In the genomic region with DNA sequence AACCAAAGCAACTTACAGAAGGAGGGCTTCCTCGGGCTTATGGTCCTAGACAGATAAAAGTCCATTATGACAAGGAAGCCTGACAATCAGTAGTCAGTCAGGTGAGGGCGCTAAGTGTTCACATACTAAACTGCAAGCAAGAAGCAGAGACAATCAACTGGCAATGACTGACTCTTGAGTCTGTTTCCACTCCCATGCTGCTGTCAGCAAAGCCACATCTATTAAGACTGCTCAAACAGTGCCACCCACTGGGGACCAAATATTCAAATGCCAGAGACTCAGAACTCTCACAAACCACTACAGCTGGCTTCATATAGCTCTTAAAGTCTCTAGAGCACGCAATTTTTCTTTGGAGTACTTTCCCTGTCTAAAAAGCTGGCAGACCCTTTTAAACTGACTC, we compare ENCODE assay signal across 17 mouse cellular contexts.
DNase-seq lines count a peak whose midpoint lies in the region; ATAC-seq and TF ChIP-seq lines count a peak whose summit lies in the region.
"Had no signal": no experiment of that assay in that cellular context is flagged by ENCODE, and none has a peak within 500 bp of the region (broad histone marks: within the 10 kb centered on the region; RNA-seq: fewer than 3 reads in every experiment).

No protein-coding gene starts in this region.

- no peaks in the 10 kb centered on the region for H3K9me3 ChIP-seq in heart, postnatal 0 days (replicated peaks; ENCODE audit: control insufficient read depth, low read length)
- H3K9me3 ChIP-seq in lung, postnatal 0 days (ENCODE audit: low read length) = no peaks in the 10 kb centered on the region
- H3K9me3 ChIP-seq in embryonic facial prominence, embryonic 14.5 days (ENCODE audit: control insufficient read depth, low read length) = no peaks in the 10 kb centered on the region
- H3K9me3 ChIP-seq: embryonic facial prominence, embryonic 12.5 days; forebrain, embryonic 13.5 days; heart, embryonic 13.5 days; hindbrain, embryonic 13.5 days; limb, embryonic 12.5 days had no signal

- H3K27ac ChIP-seq in heart, postnatal 0 days (ENCODE audit: low read depth) = no peak overlapping the region
- no peak overlapping the region for H3K27ac ChIP-seq in lung, postnatal 0 days (ENCODE audit: low read length)
- H3K27ac ChIP-seq in embryonic facial prominence, embryonic 14.5 days (replicated peaks; ENCODE audit: low read depth, low read length) = no peak overlapping the region
- H3K27ac ChIP-seq: embryonic facial prominence, embryonic 12.5 days; forebrain, embryonic 13.5 days; heart, embryonic 13.5 days; hindbrain, embryonic 13.5 days; limb, embryonic 12.5 days had no signal

- no peak overlapping the region for H3K4me3 ChIP-seq in heart, postnatal 0 days (ENCODE audit: low read depth, low read length)
- H3K4me3 ChIP-seq in lung, postnatal 0 days (ENCODE audit: low read depth, low read length) = no peak overlapping the region
- H3K4me3 ChIP-seq in embryonic facial prominence, embryonic 14.5 days (ENCODE audit: low read depth, low read length) = no peak overlapping the region
- H3K4me3 ChIP-seq: embryonic facial prominence, embryonic 12.5 days; forebrain, embryonic 13.5 days; heart, embryonic 13.5 days; hindbrain, embryonic 13.5 days; limb, embryonic 12.5 days had no signal

- H3K36me3 ChIP-seq in heart, postnatal 0 days (replicated peaks; ENCODE audit: control insufficient read depth, insufficient read depth, low read length) = no peaks in the 10 kb centered on the region
- no peaks in the 10 kb centered on the region for H3K36me3 ChIP-seq in lung, postnatal 0 days (ENCODE audit: insufficient read depth, low read length)
- H3K36me3 ChIP-seq in embryonic facial prominence, embryonic 14.5 days (ENCODE audit: control insufficient read depth, insufficient read depth, low read length) = no peaks in the 10 kb centered on the region
- H3K36me3 ChIP-seq: embryonic facial prominence, embryonic 12.5 days; heart, embryonic 13.5 days; hindbrain, embryonic 13.5 days; limb, embryonic 12.5 days had no signal

- peak; percentile 27; the same call in 1 of the 2 replicates for ATAC-seq in heart, postnatal 0 days (ENCODE audit: insufficient read depth, low read depth)
- no peak for ATAC-seq in lung, postnatal 0 days
- ATAC-seq in embryonic facial prominence, embryonic 14.5 days (ENCODE audit: low read depth) = no peak
- ATAC-seq: forebrain, embryonic 13.5 days had no signal

- H3K27me3 ChIP-seq in heart, postnatal 0 days (ENCODE audit: control insufficient read depth, insufficient read depth, low read length) = no peaks in the 10 kb centered on the region
- H3K27me3 ChIP-seq in lung, postnatal 0 days (replicated peaks; ENCODE audit: insufficient read depth, low read length) = no peaks in the 10 kb centered on the region
- peaks cover 3% of the 10 kb centered on the region; the same call in 1 of the 2 replicates for H3K27me3 ChIP-seq in embryonic facial prominence, embryonic 14.5 days (replicated peaks; ENCODE audit: control insufficient read depth, insufficient read depth, low read length)
- H3K27me3 ChIP-seq: embryonic facial prominence, embryonic 12.5 days; forebrain, embryonic 13.5 days; heart, embryonic 13.5 days; hindbrain, embryonic 13.5 days; limb, embryonic 12.5 days had no signal

- no peak for TF ChIP-seq EP300 in heart, postnatal 0 days (IDR thresholded peaks at IDR 0.05; ENCODE audit: low read depth)
- no peak for TF ChIP-seq EP300 in lung, postnatal 0 days (IDR thresholded peaks at IDR 0.05)

- no peaks in the 10 kb centered on the region for H3K4me1 ChIP-seq in heart, postnatal 0 days (ENCODE audit: control insufficient read depth, insufficient read depth)
- H3K4me1 ChIP-seq in lung, postnatal 0 days (ENCODE audit: insufficient read depth, low read depth, low read length) = no peaks in the 10 kb centered on the region
- no peaks in the 10 kb centered on the region for H3K4me1 ChIP-seq in embryonic facial prominence, embryonic 14.5 days (ENCODE audit: control insufficient read depth, insufficient read depth, low read length)
- H3K4me1 ChIP-seq: embryonic facial prominence, embryonic 12.5 days; forebrain, embryonic 13.5 days; heart, embryonic 13.5 days; hindbrain, embryonic 13.5 days; limb, embryonic 12.5 days had no signal

- intact Hi-C loops in heart, postnatal 10 days (cut with DNase I) = loop anchor here (5.0 kb wide), 1 partner anchor 1121 kb away; no protein-coding TSS in a partner anchor

- H3K4me2 ChIP-seq in heart, postnatal 0 days (ENCODE audit: low read depth, low read length) = no peak overlapping the region
- H3K4me2 ChIP-seq in lung, postnatal 0 days (replicated peaks; ENCODE audit: low read depth, low read length) = no peak overlapping the region
- H3K4me2 ChIP-seq in embryonic facial prominence, embryonic 14.5 days (ENCODE audit: low read depth, low read length) = no peak overlapping the region
- H3K4me2 ChIP-seq: embryonic facial prominence, embryonic 12.5 days; forebrain, embryonic 13.5 days; heart, embryonic 13.5 days; hindbrain, embryonic 13.5 days; limb, embryonic 12.5 days had no signal

- WGBS in heart, postnatal 0 days = 34% methylated on average over 3 of the region's 3 CpGs
- WGBS in lung, postnatal 0 days = 44% methylated on average over 3 of the region's 3 CpGs
- 50% methylated on average over 3 of the region's 3 CpGs for WGBS in embryonic facial prominence, embryonic 14.5 days

- peak; percentile 19 for TF ChIP-seq CTCF in heart, postnatal 0 days (IDR thresholded peaks at IDR 0.05; ENCODE audit: low read depth)
- TF ChIP-seq CTCF in lung, postnatal 0 days (IDR thresholded peaks at IDR 0.05) = peak; percentile 34

- no peak for DNase-seq in heart, postnatal 0 days (ENCODE audit: low spot score)
- DNase-seq in heart, postnatal 10 days = no peak
- no peak for DNase-seq in lung, postnatal 0 days (ENCODE audit: low spot score)
- DNase-seq in lung, adult 18-20 months = no peak
- peak; percentile 17 for DNase-seq in MN1 (ENCODE audit: low spot score)
- peak; percentile 36 for DNase-seq in embryonic facial prominence, embryonic 14.5 days (ENCODE audit: low spot score)
- DNase-seq in urinary bladder, postnatal 25 days (ENCODE audit: low spot score) = no peak
- DNase-seq: cerebellum, adult 2 months; gastrocnemius, postnatal 25 days; kidney, adult 2 months; lung, adult 2 months; spleen, adult 18-20 months had no signal

- no peak overlapping the region for H3K9ac ChIP-seq in heart, postnatal 0 days (replicated peaks; ENCODE audit: low read depth, low read length)
- no peak overlapping the region for H3K9ac ChIP-seq in lung, postnatal 0 days (replicated peaks; ENCODE audit: low read depth)
- H3K9ac ChIP-seq in embryonic facial prominence, embryonic 14.5 days (ENCODE audit: low read depth, low read length) = no peak overlapping the region
- H3K9ac ChIP-seq: embryonic facial prominence, embryonic 12.5 days; forebrain, embryonic 13.5 days; heart, embryonic 13.5 days; hindbrain, embryonic 13.5 days; limb, embryonic 12.5 days had no signal

Comparison
In these comparisons a context has a peak if more than half of its experiments do, and no peak if none do; other contexts are left out.
1. DNase-seq: peak in MN1 (single experiment) and embryonic facial prominence, embryonic 14.5 days (single experiment); none in heart, postnatal 0 days (single experiment), heart, postnatal 10 days (0 of 2), lung, postnatal 0 days (single experiment), lung, adult 18-20 months (0 of 2) and urinary bladder, postnatal 25 days (single experiment).